Mouse (Mus musculus): ENCODE measurements around the gene Nosip.

DNA sequence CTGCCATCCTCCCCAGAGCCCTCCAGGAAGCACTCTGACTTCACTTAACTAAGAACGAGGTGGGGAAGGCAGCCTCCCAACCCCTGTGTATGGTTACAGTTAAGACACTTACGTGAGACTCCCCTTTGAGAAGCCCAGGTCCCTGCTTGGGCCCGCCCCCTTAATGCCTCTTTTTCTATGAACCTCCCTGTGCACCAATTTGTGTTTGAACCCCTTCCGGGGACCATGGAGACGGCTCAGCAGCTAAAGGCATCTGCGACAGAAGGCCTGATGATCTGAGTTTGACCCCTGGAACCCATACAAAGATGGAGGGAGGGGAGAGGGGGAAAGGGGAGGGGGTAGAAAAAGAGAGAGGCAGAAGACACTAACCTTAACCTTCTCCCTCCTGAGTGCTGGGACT, 44.2 kb downstream of the Nosip start:
- TF ChIP-seq JUND (conservative IDR thresholded peaks at IDR 0.05; ENCODE audit: low read depth, low read length) (no peak), CTCF (conservative IDR thresholded peaks at IDR 0.05 in 1 of 2, IDR thresholded peaks at IDR 0.05 in 1 of 2; ENCODE audit: low read depth in 2 of 2, low read length in 2 of 2) (no peak), USF1 (IDR thresholded peaks at IDR 0.05; ENCODE audit: low read depth, low read length) (no peak), MAZ (IDR thresholded peaks at IDR 0.05; ENCODE audit: low read depth, low read length) (no peak), ZKSCAN1 (IDR thresholded peaks at IDR 0.05; ENCODE audit: borderline replicate concordance, low read depth, low read length) (no peak), POLR2A (IDR thresholded peaks at IDR 0.05; ENCODE audit: low read depth, low read length) (no peak), ZC3H11A (IDR thresholded peaks at IDR 0.05; ENCODE audit: low read depth, low read length) (no peak), EP300 (IDR thresholded peaks at IDR 0.05; ENCODE audit: low read length) (no peak), NRF1 (IDR thresholded peaks at IDR 0.05; ENCODE audit: low read depth, low read length) (no peak)

Measured in CH12.LX (cell line).